ENCODE assay signal across 26 mouse cellular contexts in genomic region chr3:85683618-85684017, GRCm38 (mm10).
DNase-seq lines count a peak whose midpoint lies in the region; ATAC-seq and TF ChIP-seq lines count a peak whose summit lies in the region.
"Had no signal": no experiment of that assay in that cellular context is flagged by ENCODE, and none has a peak within 500 bp of the region (broad histone marks: within the 10 kb centered on the region; RNA-seq: fewer than 3 reads in every experiment).

No protein-coding gene starts in this region.

- peak; percentile 81 for ATAC-seq in frontal cortex, adult (ENCODE audit: low TSS enrichment)
- ATAC-seq: activated CD4-positive, CD25-positive, alpha-beta regulatory T cell, adult 4 months; forebrain, embryonic 14.5 days; forebrain, postnatal 0 days; hindbrain, postnatal 0 days; inflammation-experienced regulatory T-cells, adult 6 months had no signal

- no peak for DNase-seq in frontal cortex, postnatal 14 days (ENCODE audit: low spot score in 2 of 2)
- no peak for DNase-seq in left cerebral cortex, adult 2 months (ENCODE audit: extremely low spot score in 1 of 2, low spot score in 2 of 2)
- no peak for DNase-seq in left cerebral cortex, postnatal 4 days
- peak; percentile 23 for DNase-seq in adipocyte (ENCODE audit: low spot score)
- no peak for DNase-seq in c-Kit-positive CD71-positive TER-119-positive erythroid progenitor cells, embryonic 14.5 days (ENCODE audit: low spot score)
- DNase-seq: adrenal gland, postnatal 10 days; adrenal gland, postnatal 36 days; cerebellum, adult 18-20 months; cerebellum, adult 9-10 months; cerebellum, postnatal 14 days; forebrain, postnatal 0 days; gastrocnemius, postnatal 10 days; gastrocnemius, postnatal 36 days; heart, adult 2 months; heart, postnatal 14 days; heart, postnatal 4 days had no signal

- TF ChIP-seq CTCF in left cerebral cortex, adult 2 months (IDR thresholded peaks at IDR 0.05), result no peak

- intact Hi-C loops in left cerebral cortex, adult 2 months (cut with DNase I), result no loop called here
- intact Hi-C loops in left cerebral cortex, postnatal 4 days (cut with DNase I), result no loop called here

- no peak overlapping the region; the same call in 1 of the 2 replicates for H3K4me3 ChIP-seq in left cerebral cortex, adult 2 months
- H3K4me3 ChIP-seq: embryonic facial prominence, embryonic 12.5 days; embryonic facial prominence, embryonic 15.5 days; heart, adult 2 months; heart, embryonic 10.5 days; heart, embryonic 13.5 days had no signal

- H3K27ac ChIP-seq in left cerebral cortex, adult 2 months, result peak overlapping the region; percentile 54
- H3K27ac ChIP-seq: embryonic facial prominence, embryonic 12.5 days; embryonic facial prominence, embryonic 15.5 days; heart, adult 2 months; heart, embryonic 10.5 days; heart, embryonic 13.5 days; hindbrain, embryonic 14.5 days; hindbrain, postnatal 0 days had no signal
